Mouse (Mus musculus) intestine, embryonic 14.5 days (tissue): ENCODE data around the gene Hinfp. TPM values are rescaled to one million over a fixed set of nuclear protein-coding genes. Genes with fewer than 3 reads are reported as not detected.

ENCODE experiments used
- ATAC-seq: fragments of 200-750 bp; cut with Nextera tagmentation; replicated peaks from 2 replicates; pipeline ENCODE4 v1.8.0; 2017; ENCODE audit warnings: low read depth, moderate number of reproducible peaks, moderate TSS enrichment, moderate library complexity; ENCODE audit not compliant: low FRiP score, low TSS enrichment
- DNase-seq: peaks from one replicate; pipeline ENCODE4 v3.0.0-alpha.2; 2018; ENCODE audit warnings: low spot score
- H3K27ac ChIP-seq: fragments of 300-500 bp; sonication (generic); 2 replicates; pipeline ENCODE4 v1.5.1; 2014; ENCODE audit warnings: low read depth, mild to moderate bottlenecking, control low read depth
- H3K27me3 ChIP-seq: fragments of 300-500 bp; sonication (generic); replicated peaks from 2 replicates; pipeline ENCODE4 v1.6.1; 2014; ENCODE audit warnings: low read length, control low read depth; ENCODE audit not compliant: control insufficient read depth, insufficient read depth
- H3K36me3 ChIP-seq: fragments of 300-500 bp; sonication (generic); 2 replicates; pipeline ENCODE4 v1.6.1; 2014; ENCODE audit warnings: low read length, control low read depth; ENCODE audit not compliant: control insufficient read depth, insufficient read depth
- H3K4me1 ChIP-seq: fragments of 300-500 bp; sonication (generic); replicated peaks from 2 replicates; pipeline ENCODE4 v1.6.1; 2014; ENCODE audit warnings: low read length, control low read depth, mixed read lengths; ENCODE audit not compliant: control insufficient read depth, insufficient read depth
- H3K4me2 ChIP-seq: fragments of 300-500 bp; sonication (generic); 2 replicates; pipeline ENCODE4 v1.6.1; 2014; ENCODE audit warnings: low read length
- H3K4me3 ChIP-seq: fragments of 300-500 bp; sonication (generic); 2 replicates; pipeline ENCODE4 v1.5.1; 2014; ENCODE audit warnings: low read depth, low read length, control low read depth, mixed read lengths
- H3K9ac ChIP-seq: fragments of 300-500 bp; sonication (generic); 2 replicates; pipeline ENCODE4 v1.6.1; 2014; ENCODE audit warnings: mild to moderate bottlenecking, low read length
- H3K9me3 ChIP-seq: fragments of 300-500 bp; sonication (generic); 2 replicates; pipeline ENCODE4 v1.6.1; 2016; ENCODE audit warnings: low read length, control low read depth; ENCODE audit not compliant: control insufficient read depth
- WGBS: fragments of 180-500 bp; shearing (Covaris S2); extraction: QIAGEN DNeasy Blood & Tissue Kit; methylation state at CpG from one replicate; pipeline ENCODE4 v1.1.7; 2014; 5-methylcytosine and 5-hydroxymethylcytosine counted together
- microRNA-seq: library from miRNA; unstranded; fragments of <30 nt; microRNA quantifications from one replicate; pipeline ENCODE4, GENCODE M21; 2016
- polyA plus RNA-seq: library from polyadenylated mRNA; unstranded; fragments of >200 nt; fragmentation: Nextera tagmentation; extraction: Ambion mirVana; gene quantifications from 2 replicates; pipeline ENCODE4 v1.2.1, GENCODE M21; 2014

The Hinfp gene
- polyA plus RNA-seq, 1 experiment from 2014 or later, result 18.5 TPM

DNA sequence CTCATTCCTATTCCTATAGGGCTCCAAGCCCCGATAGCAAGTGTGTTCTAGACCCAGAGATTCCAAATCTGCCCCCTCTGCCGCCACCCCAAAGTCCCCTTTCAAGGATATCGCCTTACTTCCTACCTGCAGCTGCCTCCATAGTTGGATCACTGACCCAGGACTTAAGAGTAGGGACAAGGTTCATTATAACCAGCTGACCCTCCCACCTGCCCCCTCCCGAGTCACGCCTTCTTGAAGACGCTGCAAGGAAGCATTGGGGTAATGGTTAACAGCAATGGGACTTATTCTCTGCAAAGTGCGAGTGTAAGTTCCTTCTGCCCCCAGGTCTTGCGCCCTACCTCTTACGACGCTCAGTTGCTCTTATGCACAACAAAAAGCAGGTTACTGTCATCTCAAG is 54.2 kb downstream of the Hinfp start, which contains the start of gene Pdzd3:
Pdzd3 (minus strand) TSS at position 158 of the 400 bp plus-strand sequence.
- Histone ChIP-seq H3K36me3 (no peaks in the 10 kb centered on the region), H3K4me2 (no peak within 1 kb of the TSS), H3K9me3 (no peaks in the 10 kb centered on the region), H3K27ac (no peak within 1 kb of the TSS), H3K27me3 (no peaks in the 10 kb centered on the region), H3K4me1 (peaks cover 8% of the 10 kb centered on the region; the same call in 1 of the 2 replicates), H3K9ac (no peak within 1 kb of the TSS), H3K4me3 (no peak within 1 kb of the TSS)
- DNase-seq (no peak), ATAC-seq (no peak)
- WGBS, result 71% methylated on average over 10 of the region's 10 CpGs

DNA sequence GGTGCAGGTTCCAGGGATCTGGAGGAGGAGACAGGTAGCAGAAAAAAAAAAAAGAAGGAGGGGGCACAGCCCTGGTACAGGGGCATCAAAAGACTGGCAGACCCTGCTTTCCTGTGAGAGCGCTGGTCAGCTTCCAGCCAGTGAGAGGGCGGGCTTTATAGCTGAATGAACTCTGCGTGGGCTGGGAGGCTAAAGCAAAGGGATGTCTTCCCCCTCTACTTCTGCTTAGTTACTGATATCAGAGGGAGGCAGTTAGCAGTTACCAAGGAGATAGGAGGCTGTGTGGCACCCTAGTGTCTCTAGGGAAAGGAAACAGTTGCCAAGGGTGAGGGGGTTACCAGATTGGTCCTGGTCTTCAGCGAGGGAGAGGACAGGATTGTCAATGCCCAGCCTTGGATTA is 55.0 kb downstream of the Hinfp start:
- Histone ChIP-seq H3K9me3 (no peaks in the 10 kb centered on the region), H3K4me2 (no peak overlapping the region), H3K4me3 (no peak overlapping the region), H3K4me1 (peaks cover 8% of the 10 kb centered on the region; the same call in 1 of the 2 replicates), H3K27me3 (no peaks in the 10 kb centered on the region), H3K27ac (no peak overlapping the region), H3K9ac (no peak overlapping the region), H3K36me3 (no peaks in the 10 kb centered on the region)
- 51% methylated on average over 4 of the region's 4 CpGs for WGBS
- DNase-seq (no peak), ATAC-seq (no peak)

DNA sequence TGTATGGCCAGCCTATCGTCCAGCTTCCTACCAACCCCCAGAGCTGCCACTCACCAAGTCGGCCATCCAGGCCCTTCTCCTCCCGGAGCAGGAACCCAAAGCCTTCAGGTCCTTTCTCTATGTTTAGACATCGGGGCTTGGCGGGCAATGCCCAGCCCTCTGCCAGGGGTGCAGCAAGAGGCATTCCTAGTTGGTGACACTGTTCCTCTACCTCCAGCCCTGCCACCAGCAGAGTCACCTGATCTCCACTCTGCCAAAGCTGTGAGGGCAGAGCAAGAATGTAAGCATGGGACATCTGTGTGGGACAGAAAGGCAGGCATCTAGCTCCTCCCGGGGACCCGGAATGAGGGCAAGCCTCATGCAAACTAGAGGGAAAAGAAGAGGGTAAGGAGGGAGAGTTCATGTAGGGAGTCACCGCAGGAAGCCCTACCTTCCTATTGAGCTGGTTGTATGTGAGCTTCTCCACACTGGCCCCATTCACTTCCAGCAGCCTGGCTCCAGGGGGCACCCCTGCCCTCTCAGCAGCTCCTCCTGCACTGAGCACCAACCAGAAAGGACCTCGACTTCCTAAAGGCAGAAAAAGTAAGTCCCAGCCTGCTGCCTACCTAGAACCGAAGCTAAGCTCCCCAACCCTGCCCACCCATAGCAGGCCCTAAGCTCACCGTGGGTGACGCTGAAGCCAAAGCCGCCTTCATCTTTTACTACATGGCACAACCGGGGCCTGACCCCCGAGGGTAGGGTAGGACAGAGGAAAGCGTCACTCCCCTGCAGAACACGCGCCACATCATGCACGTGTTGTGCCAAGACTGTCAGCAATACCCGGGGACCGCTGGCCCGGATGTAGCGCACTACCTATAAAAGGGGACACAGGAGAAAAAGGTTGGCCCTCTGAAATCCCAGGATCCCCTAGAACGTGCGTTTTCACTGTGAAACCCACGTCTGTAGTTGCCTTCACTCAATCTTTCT is 56.0 kb downstream of the Hinfp start:
- WGBS, result 48% methylated on average over 26 of the region's 26 CpGs
- Histone ChIP-seq H3K27me3 (no peaks in the 10 kb centered on the region), H3K36me3 (no peaks in the 10 kb centered on the region), H3K9ac (no peak overlapping the region), H3K9me3 (no peaks in the 10 kb centered on the region), H3K4me1 (peaks cover 4% of the 10 kb centered on the region; the same call in 1 of the 2 replicates), H3K4me3 (no peak overlapping the region), H3K27ac (no peak overlapping the region), H3K4me2 (no peak overlapping the region)
- ATAC-seq (peak; percentile 80), DNase-seq (peak; percentile 73)

DNA sequence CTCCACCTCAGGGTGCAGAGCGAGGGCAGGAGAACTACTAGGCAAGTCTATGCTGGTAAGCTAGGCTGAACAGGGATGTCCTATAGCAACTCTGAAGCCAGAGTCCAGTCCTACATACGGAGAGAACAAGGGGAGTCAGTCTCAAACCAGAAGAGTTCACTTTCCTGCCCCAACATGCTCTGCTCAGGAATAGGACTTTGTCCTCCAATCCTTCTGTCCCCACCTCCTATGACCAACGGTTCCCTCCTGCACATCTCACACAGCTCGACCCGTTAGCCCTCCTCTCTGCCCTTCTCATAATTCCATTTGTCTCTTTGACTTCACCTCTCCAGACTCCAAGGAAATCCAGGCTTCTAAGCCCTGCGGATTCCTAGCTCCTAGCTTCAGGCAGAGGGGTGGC is 57.6 kb downstream of the Hinfp start:
- H3K27me3 ChIP-seq, result no peaks in the 10 kb centered on the region
- H3K9me3 ChIP-seq, result no peaks in the 10 kb centered on the region
- H3K4me3 ChIP-seq, result no peak overlapping the region
- H3K9ac ChIP-seq, result no peak overlapping the region
- 71% methylated on average over 6 of the region's 6 CpGs for WGBS
- ATAC-seq, result no peak
- DNase-seq, result no peak
- H3K4me2 ChIP-seq, result no peak overlapping the region
- no peak overlapping the region for H3K27ac ChIP-seq
- H3K4me1 ChIP-seq, result no peaks in the 10 kb centered on the region; the same call in 1 of the 2 replicates
- H3K36me3 ChIP-seq, result no peaks in the 10 kb centered on the region

DNA sequence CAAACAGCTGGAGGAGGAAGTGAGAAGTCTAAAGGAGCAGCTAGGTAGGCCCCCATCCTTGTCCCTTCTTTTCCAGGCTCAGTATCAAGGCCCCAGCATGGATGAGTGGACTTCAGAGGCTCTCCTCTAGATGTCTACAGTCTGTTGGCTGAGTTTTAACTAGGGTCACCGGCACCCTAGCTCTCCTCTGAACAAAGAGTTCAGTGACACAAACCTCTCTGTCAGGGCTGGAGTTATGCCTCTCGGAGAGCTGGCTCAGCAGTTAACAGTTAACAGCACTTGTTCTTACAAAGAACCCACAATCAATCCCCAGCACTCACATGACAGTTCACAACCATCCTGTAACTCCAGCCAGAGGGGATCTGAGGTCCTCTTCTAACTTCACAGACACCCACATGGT is 61.9 kb downstream of the Hinfp start:
- ATAC-seq, result no peak

More for the DNA sequence above, 61.9 kb downstream of the Hinfp start:
- Histone ChIP-seq H3K27me3 (no peaks in the 10 kb centered on the region), H3K9me3 (no peaks in the 10 kb centered on the region), H3K27ac (no peak overlapping the region), H3K9ac (no peak overlapping the region), H3K4me1 (0 out of 2 replicates have a peak, but pooled peaks cover 3% of the 10 kb centered on the region), H3K36me3 (no peaks in the 10 kb centered on the region), H3K4me2 (no peak overlapping the region), H3K4me3 (no peak overlapping the region)
- DNase-seq, result no peak
- WGBS, result 58% methylated on average over 2 of the region's 2 CpGs

Small RNA genes lying within 50 kb of the gene (microRNA-seq; reads per million reads assigned to microRNA genes)
- not detected for gene Gm44335

Other genes with a start within 250 kb of the Hinfp start
- 11.0 and 12.5 TPM in 2 replicates for gene Usp2, start 238.7 kb downstream of the Hinfp start, polyA plus RNA-seq
- gene Mfrp, start 203.9 kb downstream of the Hinfp start, polyA plus RNA-seq, result 0.18 TPM in 1 of 2 replicates, not detected in the other
- gene C1qtnf5, start 198.4 kb downstream of the Hinfp start, polyA plus RNA-seq, result 3.2 and 3.4 TPM in 2 replicates
- 0.14 and 0.36 TPM in 2 replicates for gene Gm49380, start 192.2 kb downstream of the Hinfp start, polyA plus RNA-seq
- gene Rnf26, start 192.2 kb downstream of the Hinfp start, polyA plus RNA-seq, result 70.2 and 75.7 TPM in 2 replicates
- gene Mcam, start 171.2 kb downstream of the Hinfp start, polyA plus RNA-seq, result 47.9 and 49.7 TPM in 2 replicates
- gene Cbl, start 71.6 kb downstream of the Hinfp start, polyA plus RNA-seq, result 18.1 and 19.9 TPM in 2 replicates
- not detected in 2 replicates for gene Ccdc153, start 65.0 kb downstream of the Hinfp start, polyA plus RNA-seq
- gene Pdzd3, start 54.2 kb downstream of the Hinfp start, polyA plus RNA-seq, result 3.1 TPM in 2 replicates
- gene Nlrx1, start 37.1 kb downstream of the Hinfp start, polyA plus RNA-seq, result 6.3 and 7.0 TPM in 2 replicates
- 3.6 and 4.1 TPM in 2 replicates for gene Abcg4, start 17.1 kb downstream of the Hinfp start, polyA plus RNA-seq
- 5.7 and 5.8 TPM in 2 replicates for gene C2cd2l, start 14.6 kb upstream of the Hinfp start, polyA plus RNA-seq
- gene Dpagt1, start 20.3 kb upstream of the Hinfp start, polyA plus RNA-seq, result 45.4 and 46.2 TPM in 2 replicates
- gene H2afx, start 29.0 kb upstream of the Hinfp start, polyA plus RNA-seq, result 302 and 311 TPM in 2 replicates
- gene Hmbs, start 38.6 kb upstream of the Hinfp start, polyA plus RNA-seq, result 122 and 128 TPM in 2 replicates
- 25.3 and 29.5 TPM in 2 replicates for gene Vps11, start 56.0 kb upstream of the Hinfp start, polyA plus RNA-seq
- gene Hyou1, start 73.8 kb upstream of the Hinfp start, polyA plus RNA-seq, result 28.4 and 37.0 TPM in 2 replicates
- gene Slc37a4, start 91.2 kb upstream of the Hinfp start, polyA plus RNA-seq, result 37.8 and 38.1 TPM in 2 replicates
- gene Rps25, start 101.5 kb upstream of the Hinfp start, polyA plus RNA-seq, result 2,858 and 3,005 TPM in 2 replicates
- gene Trappc4, start 101.9 kb upstream of the Hinfp start, polyA plus RNA-seq, result 113 and 120 TPM in 2 replicates
- gene Ccdc84, start 112.9 kb upstream of the Hinfp start, polyA plus RNA-seq, result 27.1 and 29.3 TPM in 2 replicates
- gene Foxr1, start 135.5 kb upstream of the Hinfp start, polyA plus RNA-seq, result not detected in 2 replicates
- 2.1 and 2.3 TPM in 2 replicates for gene Upk2, start 149.3 kb upstream of the Hinfp start, polyA plus RNA-seq
- gene Bcl9l, start 177.2 kb upstream of the Hinfp start, polyA plus RNA-seq, result 10.2 TPM in 2 replicates